Mouse (Mus musculus): ENCODE results near the gene Six3. TPM values are rescaled to one million over a fixed set of nuclear protein-coding genes. Genes with fewer than 3 reads are reported as not detected.

Gene Six3
- polyA plus RNA-seq, 1 experiment from 2014 or later = not detected

DNA sequence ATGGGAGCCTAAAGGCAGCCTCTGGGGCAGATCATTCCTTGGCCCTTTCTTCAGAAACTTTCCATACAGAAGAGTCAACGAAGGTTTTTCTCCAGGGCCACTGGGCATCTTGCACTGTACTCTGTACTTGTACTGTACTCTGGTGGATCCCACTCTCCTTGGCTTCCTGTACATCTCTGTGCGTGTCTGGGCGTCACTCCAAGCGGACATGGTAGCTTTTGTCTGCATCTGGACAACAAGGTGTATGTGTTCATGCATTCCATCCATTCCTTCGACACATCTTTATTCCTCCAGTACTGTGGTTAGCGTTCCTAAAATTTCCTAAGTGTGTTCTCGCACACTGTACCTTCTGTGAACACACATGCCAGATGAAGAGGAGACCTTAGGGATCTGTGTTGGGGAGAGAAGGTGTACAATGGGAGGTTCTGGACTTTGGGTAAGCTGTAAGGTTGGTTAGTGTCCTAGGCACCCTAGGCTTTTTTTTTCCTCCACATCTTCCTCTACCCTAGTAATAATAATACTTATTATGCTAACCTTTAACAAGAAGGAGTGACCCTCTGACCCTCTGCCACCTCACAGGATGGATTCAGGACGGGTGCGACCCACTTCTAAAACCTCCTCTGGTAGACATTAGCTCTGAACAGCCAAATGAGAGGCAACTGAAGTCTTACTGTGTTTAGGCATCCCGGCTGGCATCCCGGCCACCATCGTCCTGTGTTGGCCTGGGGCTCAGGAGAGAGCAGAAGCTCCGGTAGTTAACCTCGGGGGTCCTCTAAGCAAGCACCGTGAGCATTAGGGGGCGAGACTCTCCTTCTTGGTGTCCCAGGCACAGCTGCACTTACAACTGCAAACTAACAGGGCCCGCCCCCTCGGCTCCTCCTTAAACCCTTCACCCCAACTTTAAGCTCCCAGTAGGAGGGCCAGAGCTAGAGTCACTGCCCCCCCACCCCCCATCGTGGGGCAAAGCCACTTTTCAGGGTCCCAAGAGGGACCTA lies 1.6 kb upstream of the Six3 start:
- 3% methylated on average over 19 of the region's 19 CpGs for WGBS
- 0 out of 2 replicates have a peak, but pooled peaks cover 3% of the 10 kb centered on the region for H3K4me1 ChIP-seq (replicated peaks; ENCODE audit: insufficient read depth, low read length)
- no peaks in the 10 kb centered on the region for H3K9me3 ChIP-seq (replicated peaks; ENCODE audit: low read length)
- no peaks in the 10 kb centered on the region for H3K36me3 ChIP-seq (ENCODE audit: insufficient read depth, low read length)
- H3K9ac ChIP-seq (ENCODE audit: low read depth, low read length) = no peak overlapping the region
- ATAC-seq (replicated peaks; ENCODE audit: low FRiP score, low read depth) (no peak), DNase-seq (ENCODE audit: low spot score) (no peak)
- no peak overlapping the region for H3K27ac ChIP-seq
- no peak overlapping the region for H3K4me2 ChIP-seq (ENCODE audit: low read length)
- H3K4me3 ChIP-seq (replicated peaks; ENCODE audit: low read depth, low read length) = no peak overlapping the region
- no peak for TF ChIP-seq CTCF (IDR thresholded peaks at IDR 0.05; ENCODE audit: low read depth)
- H3K27me3 ChIP-seq (ENCODE audit: insufficient read depth, low read length) = peaks cover 95% of the 10 kb centered on the region

DNA sequence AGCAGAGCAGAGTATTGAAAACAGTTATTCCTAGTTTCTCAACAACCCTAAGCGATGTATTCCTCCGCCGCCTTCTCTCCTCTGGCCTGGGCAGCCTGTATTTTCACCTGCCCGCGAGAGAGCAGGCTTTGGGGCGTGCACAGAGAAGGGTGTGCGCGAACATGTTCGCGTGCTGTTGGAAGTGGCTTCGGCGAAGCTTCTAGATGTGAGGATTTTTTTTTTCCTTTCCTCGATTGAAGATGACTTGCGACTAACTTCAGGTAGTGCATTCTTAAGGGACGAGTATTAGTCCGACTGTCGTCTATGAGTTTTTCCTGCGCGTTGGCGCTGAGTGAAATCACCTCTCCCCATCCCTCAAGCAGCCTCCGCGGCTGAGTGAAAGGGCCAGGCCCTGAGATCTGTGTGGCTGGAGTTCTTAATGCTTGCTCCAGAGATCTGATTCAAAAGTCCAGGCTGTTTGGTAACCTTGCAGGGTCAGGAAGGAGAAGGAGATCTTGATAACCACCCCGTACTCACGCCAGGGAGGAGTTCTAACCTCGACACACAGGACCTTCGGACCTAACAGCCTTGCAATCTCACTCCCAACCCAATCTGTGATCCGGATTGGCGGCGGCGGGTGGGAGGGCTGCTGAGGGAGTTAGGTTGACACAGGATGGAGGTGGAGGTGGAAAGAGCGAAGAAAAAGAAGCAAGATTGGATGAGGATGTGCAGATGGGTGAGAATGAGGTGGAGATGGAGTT lies 712 bp upstream of the Six3 start:
- H3K27ac ChIP-seq = no peak overlapping the region
- DNase-seq (ENCODE audit: low spot score) = no peak
- no peaks in the 10 kb centered on the region for H3K9me3 ChIP-seq (replicated peaks; ENCODE audit: low read length)
- H3K27me3 ChIP-seq (ENCODE audit: insufficient read depth, low read length) = peaks cover 99% of the 10 kb centered on the region
- no peak for ATAC-seq (replicated peaks; ENCODE audit: low FRiP score, low read depth)
- H3K4me1 ChIP-seq (replicated peaks; ENCODE audit: insufficient read depth, low read length) = 0 out of 2 replicates have a peak, but pooled peaks cover 3% of the 10 kb centered on the region
- no peaks in the 10 kb centered on the region for H3K36me3 ChIP-seq (ENCODE audit: insufficient read depth, low read length)
- H3K4me2 ChIP-seq (ENCODE audit: low read length) = no peak overlapping the region
- no peak overlapping the region for H3K9ac ChIP-seq (ENCODE audit: low read depth, low read length)
- no peak overlapping the region for H3K4me3 ChIP-seq (replicated peaks; ENCODE audit: low read depth, low read length)
- TF ChIP-seq CTCF (IDR thresholded peaks at IDR 0.05; ENCODE audit: low read depth) = no peak
- 2% methylated on average over 31 of the region's 31 CpGs for WGBS

DNA sequence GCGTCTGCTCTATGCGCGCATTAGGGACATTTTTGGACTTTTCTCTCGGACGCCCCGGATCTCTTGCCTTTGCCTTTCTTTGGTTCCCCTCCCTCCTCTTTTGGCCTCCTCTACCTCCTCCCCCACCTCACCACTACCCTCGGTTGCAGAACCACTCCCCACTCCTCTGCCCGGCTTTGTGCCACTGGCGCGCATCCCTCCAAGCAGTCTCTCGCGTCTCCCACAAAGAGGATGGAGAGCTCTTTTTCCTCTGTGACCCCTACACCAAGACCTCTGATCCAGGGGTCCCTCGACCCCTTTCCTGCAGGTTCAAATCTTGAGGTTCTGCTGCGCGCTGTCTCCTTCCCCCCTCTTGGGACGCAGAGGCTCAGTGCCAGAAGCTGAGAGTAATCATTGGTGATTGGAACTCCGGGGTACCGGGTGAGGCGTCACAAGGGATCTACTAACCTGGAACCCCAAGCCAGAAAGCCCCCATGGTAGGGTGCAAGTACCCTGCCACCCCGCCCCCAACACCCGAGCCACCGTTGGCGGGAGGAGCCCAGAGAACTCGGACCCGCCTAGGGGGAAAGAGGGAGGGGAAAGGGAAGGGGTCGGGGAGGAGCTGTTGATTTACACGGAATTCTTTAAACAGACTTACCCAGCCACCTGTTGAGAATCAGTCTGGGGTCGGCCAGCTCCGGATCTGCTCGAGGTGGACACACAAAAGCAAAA lies 758 bp downstream of the Six3 start:
- 2% methylated on average over 30 of the region's 30 CpGs for WGBS
- Histone ChIP-seq H3K27ac (no peak overlapping the region), H3K27me3 (ENCODE audit: insufficient read depth, low read length) (peaks cover 97% of the 10 kb centered on the region), H3K9ac (ENCODE audit: low read depth, low read length) (no peak overlapping the region), H3K4me3 (replicated peaks; ENCODE audit: low read depth, low read length) (no peak overlapping the region), H3K36me3 (ENCODE audit: insufficient read depth, low read length) (no peaks in the 10 kb centered on the region), H3K9me3 (replicated peaks; ENCODE audit: low read length) (no peaks in the 10 kb centered on the region), H3K4me1 (replicated peaks; ENCODE audit: insufficient read depth, low read length) (0 out of 2 replicates have a peak, but pooled peaks cover 3% of the 10 kb centered on the region), H3K4me2 (ENCODE audit: low read length) (no peak overlapping the region)
- no peak for DNase-seq (ENCODE audit: low spot score)
- no peak for ATAC-seq (replicated peaks; ENCODE audit: low FRiP score, low read depth)
- no peak for TF ChIP-seq CTCF (IDR thresholded peaks at IDR 0.05; ENCODE audit: low read depth)

GRCm38 (mm10) chr17:85614722-85615331 lies 1.4 kb downstream of the Six3 start:
- ATAC-seq (replicated peaks; ENCODE audit: low FRiP score, low read depth) = no peak
- H3K27ac ChIP-seq = no peak overlapping the region
- no peak overlapping the region for H3K4me3 ChIP-seq (replicated peaks; ENCODE audit: low read depth, low read length)
- H3K27me3 ChIP-seq (ENCODE audit: insufficient read depth, low read length) = peaks cover 96% of the 10 kb centered on the region
- WGBS = under 1% methylated on average over 38 of the region's 38 CpGs
- H3K36me3 ChIP-seq (ENCODE audit: insufficient read depth, low read length) = no peaks in the 10 kb centered on the region
- 0 out of 2 replicates have a peak, but pooled peaks cover 3% of the 10 kb centered on the region for H3K4me1 ChIP-seq (replicated peaks; ENCODE audit: insufficient read depth, low read length)
- no peak overlapping the region for H3K4me2 ChIP-seq (ENCODE audit: low read length)
- no peaks in the 10 kb centered on the region for H3K9me3 ChIP-seq (replicated peaks; ENCODE audit: low read length)
- TF ChIP-seq CTCF (IDR thresholded peaks at IDR 0.05; ENCODE audit: low read depth) = no peak
- no peak for DNase-seq (ENCODE audit: low spot score)
- H3K9ac ChIP-seq (ENCODE audit: low read depth, low read length) = no peak overlapping the region

- ATAC-seq (replicated peaks; ENCODE audit: low FRiP score, low read depth) = no peak
- Histone ChIP-seq H3K4me1 (replicated peaks; ENCODE audit: insufficient read depth, low read length) (0 out of 2 replicates have a peak, but pooled peaks cover 3% of the 10 kb centered on the region), H3K9ac (ENCODE audit: low read depth, low read length) (no peak overlapping the region), H3K36me3 (ENCODE audit: insufficient read depth, low read length) (no peaks in the 10 kb centered on the region), H3K4me2 (ENCODE audit: low read length) (no peak overlapping the region), H3K9me3 (replicated peaks; ENCODE audit: low read length) (no peaks in the 10 kb centered on the region), H3K27me3 (ENCODE audit: insufficient read depth, low read length) (peaks cover 97% of the 10 kb centered on the region), H3K4me3 (replicated peaks; ENCODE audit: low read depth, low read length) (no peak overlapping the region), H3K27ac (no peak overlapping the region)
- no peak for TF ChIP-seq CTCF (IDR thresholded peaks at IDR 0.05; ENCODE audit: low read depth)
- DNase-seq (ENCODE audit: low spot score) = no peak
- 0% methylated on average over 4 of the region's 4 CpGs for WGBS
Measured at GRCm38 (mm10) chr17:85615586-85615985, 2.2 kb downstream of the Six3 start.

Measured in kidney, postnatal 0 days (tissue).